Mouse (Mus musculus) heart, postnatal 10 days (tissue): ENCODE measurements around the gene Rell1. TPM values are rescaled to one million over a fixed set of nuclear protein-coding genes. Genes with fewer than 3 reads are reported as not detected.
"Not testable (repeated sequence)": the region's sequence is repeated elsewhere in the genome, so short reads cannot be mapped to it uniquely, and the experiment has no call there.

Source experiments
- DNase-seq, 2 experiments: peaks; one replicate each; pipeline ENCODE4 v3.0.0; 2021
- intact Hi-C: fragments of 180-260 bp; cut with DNase I; formaldehyde crosslinking; loops from one replicate; pipeline ENCODE4 v1.15.1; 2025
- total RNA-seq, 2 experiments: library from RNA; stranded (reverse); gene quantifications; 2 replicates each; pipeline ENCODE4 v1.2.3; 2021

The Rell1 gene
- total RNA-seq, 2 experiments from 2014 or later = 17.6 to 19.8 TPM

- DNase-seq = peak; percentile 85 to 91
- intact Hi-C loops = loop anchor here (1.0 to 5.0 kb wide), 3 partner anchors 61 to 368 kb away; partner anchors contain the start of gene Rell1
Observed at GRCm38 (mm10) chr5:63906149-63907093, 62.3 kb downstream of the Rell1 start.

GRCm38 (mm10) chr5:63903329-63903728 is 65.4 kb downstream of the Rell1 start:
- intact Hi-C loops = no loop called here

GRCm38 (mm10) chr5:63897820-63898110 is 70.9 kb downstream of the Rell1 start:
- intact Hi-C loops = no loop called here
- no peak for DNase-seq

More at GRCm38 (mm10) chr5:63903329-63903728, 65.4 kb downstream of the Rell1 start:
- DNase-seq = no peak

DNA sequence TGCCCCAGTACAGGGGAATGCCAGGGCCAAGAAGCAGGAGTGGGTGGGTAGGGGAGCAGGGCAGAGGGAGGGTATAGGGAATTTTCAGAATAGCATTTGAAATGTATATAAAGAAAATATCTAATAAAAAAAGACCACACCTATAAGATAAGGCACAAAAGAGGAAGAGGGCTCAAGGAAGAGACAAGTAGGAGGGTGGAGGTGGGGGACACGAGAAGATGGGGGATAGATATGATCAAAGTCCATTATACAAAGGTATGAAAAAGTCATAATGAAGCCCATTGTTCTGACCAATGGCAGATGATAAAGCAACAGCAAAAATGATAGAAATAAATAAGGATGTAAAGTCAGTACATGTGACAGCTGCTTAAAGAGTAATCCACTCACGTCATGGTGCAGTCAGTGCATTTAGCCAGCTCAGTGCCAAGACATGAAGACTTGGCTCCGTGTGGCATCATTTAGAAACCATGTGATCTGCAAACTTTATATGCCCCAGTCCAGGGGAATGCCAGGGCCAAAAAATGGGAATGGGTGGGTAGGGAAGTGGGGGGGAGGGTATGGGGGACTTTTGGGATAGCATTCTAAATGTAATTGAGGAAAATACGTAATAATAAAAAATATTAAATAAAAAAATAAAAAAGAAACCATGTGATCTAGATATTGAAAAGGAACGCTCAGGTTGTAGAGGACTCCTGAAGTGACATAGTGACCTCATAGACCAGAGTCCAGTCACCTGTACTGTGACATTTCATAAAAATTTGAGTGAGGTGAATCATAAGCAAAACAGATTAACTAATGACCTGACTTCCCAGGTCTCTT is 71.5 kb downstream of the Rell1 start:
- intact Hi-C loops, DNase-seq: not testable (repeated sequence)

- no peak for DNase-seq
- intact Hi-C loops = no loop called here
Observed at GRCm38 (mm10) chr5:63891912-63892311, 76.8 kb downstream of the Rell1 start.

DNA sequence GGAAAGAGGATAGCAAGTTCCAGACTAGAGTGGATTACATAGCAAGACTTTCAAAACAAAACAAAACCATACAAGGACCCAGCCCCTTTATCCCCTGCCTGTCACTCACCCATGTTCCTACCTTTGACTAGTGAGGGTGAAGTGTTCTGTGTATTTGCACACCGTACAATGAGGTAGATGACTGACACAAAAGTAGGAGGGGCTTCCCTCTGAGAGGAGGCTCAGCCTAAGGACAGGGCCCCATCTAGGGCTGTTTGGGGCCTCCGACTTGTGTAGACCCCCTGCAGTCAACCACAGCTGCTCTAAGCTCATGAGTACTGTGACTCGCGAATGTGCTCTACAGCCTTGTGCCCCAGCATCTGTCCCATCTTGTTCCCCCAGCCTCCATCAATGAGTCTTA is 77.5 kb downstream of the Rell1 start:
- intact Hi-C loops = no loop called here
- no peak for DNase-seq

DNA sequence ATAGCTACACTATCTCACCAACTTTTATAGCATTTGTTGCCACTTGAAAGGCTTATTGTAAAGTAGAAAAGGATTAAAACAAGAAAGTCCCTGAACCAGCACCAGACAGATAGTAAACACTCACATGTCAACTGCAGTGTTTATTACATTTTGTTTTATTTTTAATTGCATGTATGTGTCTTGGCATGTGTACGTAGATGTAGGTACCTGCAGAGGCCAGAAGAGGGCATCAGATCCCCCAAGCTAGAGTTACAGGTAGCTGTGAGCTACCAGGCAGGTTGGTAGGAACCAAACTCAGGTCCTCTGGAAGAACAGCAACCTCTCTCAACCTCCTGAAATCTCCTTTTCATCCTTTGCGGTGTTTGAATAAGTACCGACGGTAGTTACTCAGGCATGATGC is 81.6 kb downstream of the Rell1 start:
- DNase-seq = no peak
- intact Hi-C loops = loop anchor here (5.0 kb wide), 1 partner anchor 990 kb away; no protein-coding TSS in a partner anchor

DNA sequence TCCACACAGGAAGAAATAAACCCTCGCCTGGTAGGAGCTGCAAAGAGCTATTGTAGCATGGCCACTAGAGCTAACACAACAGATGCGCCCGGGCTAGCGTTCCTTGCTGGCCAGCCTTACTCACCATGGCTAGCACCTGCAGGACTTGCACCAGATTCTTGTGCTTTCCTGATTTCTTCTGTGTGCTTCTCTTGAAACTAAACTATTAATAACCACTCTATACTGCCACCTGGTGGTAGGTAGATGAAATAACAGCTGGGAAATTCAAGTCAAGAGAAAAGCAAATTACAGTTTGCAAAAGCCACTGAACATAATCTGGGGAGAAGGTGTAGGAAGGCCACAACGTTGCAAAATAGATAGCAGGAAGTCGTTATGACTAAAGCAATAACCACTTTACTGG is 82.0 kb downstream of the Rell1 start:
- intact Hi-C loops = loop anchor here (1.0 to 5.0 kb wide), 2 partner anchors 75 to 989 kb away; no protein-coding TSS in a partner anchor
- peak; percentile 9 to 30 for DNase-seq

DNA sequence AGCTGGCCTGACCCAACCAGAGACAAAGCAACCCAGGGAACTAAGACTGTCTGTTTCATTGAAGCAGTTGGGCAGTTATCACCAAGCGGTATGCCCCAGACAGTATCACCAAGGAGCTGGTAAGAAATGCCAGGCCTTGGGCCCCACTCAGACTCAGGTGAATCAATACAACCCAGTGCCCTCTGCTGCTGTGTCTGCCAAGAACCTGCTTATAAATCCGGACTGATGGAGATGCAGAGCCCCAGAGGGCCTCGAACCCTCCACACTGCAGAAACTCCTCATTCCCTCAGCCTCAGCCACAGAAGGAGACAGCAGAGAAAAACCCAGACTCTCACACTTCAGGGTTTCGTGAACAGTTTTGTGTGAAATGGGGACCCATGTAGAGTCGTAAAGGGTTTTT is 82.4 kb downstream of the Rell1 start:
- intact Hi-C loops = loop anchor here (1.0 to 5.0 kb wide), 2 partner anchors 75 to 989 kb away; no protein-coding TSS in a partner anchor
- DNase-seq = no peak

DNA sequence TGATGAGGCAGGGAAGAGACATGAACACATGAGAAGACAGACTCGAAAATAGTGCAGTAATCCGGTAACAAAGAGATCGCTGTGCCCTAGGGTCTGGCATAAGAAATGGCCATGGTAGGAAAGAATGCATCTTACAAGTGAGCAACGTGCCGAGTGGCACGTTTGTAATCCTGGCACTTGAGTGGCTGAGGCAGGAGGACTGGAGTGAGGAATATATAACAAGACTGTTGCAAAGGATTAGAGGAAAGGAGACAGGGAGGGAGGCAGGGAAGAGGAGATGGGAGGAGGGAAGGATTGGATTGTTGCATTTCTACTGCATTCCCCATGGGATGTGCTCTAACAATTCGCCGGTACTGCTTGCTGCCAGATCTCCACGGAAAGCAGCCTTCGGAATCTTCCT is 89.7 kb downstream of the Rell1 start:
- no peak for DNase-seq

GRCm38 (mm10) chr5:63876081-63876480 is 92.6 kb downstream of the Rell1 start:
- intact Hi-C loops = no loop called here
- no peak for DNase-seq

More for the DNA sequence above, 89.7 kb downstream of the Rell1 start:
- intact Hi-C loops = no loop called here

DNA sequence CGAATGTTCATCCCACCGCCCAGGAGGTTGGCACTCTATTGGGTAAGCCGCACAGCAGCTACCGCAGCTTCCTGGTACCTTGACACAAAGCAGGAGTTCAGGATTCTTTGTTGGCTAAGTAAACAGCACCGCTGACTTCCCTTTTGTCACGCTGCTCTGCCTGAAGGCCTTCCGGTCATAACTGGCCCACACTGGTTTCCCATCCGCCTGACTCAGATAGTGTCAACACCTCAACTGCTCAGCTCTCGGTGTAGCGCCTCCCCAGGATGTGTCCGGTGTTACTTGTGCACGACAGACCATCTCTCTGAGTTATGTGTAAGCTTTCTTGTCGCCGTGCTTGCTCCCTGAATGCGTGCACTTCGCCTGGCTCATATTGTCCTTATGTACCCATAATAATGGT is 93.8 kb downstream of the Rell1 start:
- intact Hi-C loops = no loop called here
- peak in 1 of 2 experiments; percentile 16 for DNase-seq

DNA sequence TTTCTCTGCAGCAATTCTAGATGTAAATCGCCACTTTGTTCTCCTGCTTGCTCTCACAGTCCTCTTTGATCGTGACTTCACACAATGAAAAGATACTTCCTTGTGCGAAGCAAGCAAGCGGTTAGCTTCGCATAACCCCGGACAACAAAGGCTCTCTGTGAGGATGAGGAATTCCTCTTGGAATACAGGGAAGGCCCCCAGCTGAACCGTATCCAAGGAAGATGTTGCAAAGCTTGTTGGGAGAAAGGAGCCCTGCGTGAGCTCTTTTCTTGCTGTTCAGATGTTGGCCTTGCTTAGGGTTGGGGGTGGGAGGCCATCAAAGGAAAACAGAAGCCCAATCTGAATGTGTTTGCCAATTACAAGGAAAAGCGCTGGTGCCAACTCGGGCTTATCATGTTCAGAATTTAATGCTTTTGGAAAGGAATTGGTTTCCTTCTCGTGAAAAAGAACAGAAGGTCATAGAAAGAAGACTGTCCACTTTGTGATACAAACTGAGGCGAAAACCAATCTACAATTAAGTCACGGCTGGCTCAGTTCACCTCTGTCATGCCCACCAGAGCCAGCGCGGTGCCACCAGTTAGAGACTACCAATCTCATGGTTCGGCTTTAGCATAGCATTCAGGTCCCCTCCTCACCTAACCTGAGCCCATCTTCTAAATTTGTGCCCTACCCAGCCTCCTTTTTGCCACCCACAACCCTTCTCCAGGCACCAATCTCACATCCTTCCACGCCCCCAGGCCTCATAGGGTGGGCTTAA is 96.3 kb downstream of the Rell1 start:
- intact Hi-C loops = no loop called here

DNA sequence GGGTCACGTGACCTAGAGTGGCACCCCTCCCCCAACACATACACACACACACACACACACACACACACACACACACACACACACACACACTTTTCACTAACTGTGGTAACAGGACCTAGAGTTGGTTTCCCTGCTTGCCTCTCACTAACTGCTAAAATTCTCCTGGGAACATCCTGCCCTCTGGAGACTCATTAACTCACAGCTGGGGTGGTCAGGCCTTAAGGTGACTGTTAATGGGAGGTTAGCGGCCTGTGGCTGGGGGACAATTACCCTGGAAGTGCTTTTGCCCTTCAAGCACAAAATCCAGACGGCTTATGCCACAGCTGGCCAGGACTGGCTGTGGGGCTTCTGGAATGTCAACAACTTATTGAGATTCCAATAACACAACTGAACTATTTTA is 101.3 kb downstream of the Rell1 start:
- intact Hi-C loops = no loop called here

More for the DNA sequence above, 96.3 kb downstream of the Rell1 start:
- peak in 1 of 2 experiments; percentile 11 for DNase-seq

GRCm38 (mm10) chr5:63858901-63859300 is 109.8 kb downstream of the Rell1 start:
- intact Hi-C loops = no loop called here
- DNase-seq = no peak

More for the DNA sequence above, 101.3 kb downstream of the Rell1 start:
- DNase-seq = no peak

Other genes starting within 250 kb of the Rell1 start
- gene 0610040J01Rik, start 156.5 kb downstream of the Rell1 start, total RNA-seq = 1 to 10 TPM in 1 of 2 experiments, under 1 TPM in 1; 0.93 to 1.2 TPM
- 10 to 100 TPM; 12.1 to 12.6 TPM for gene Pgm2, start 124.1 kb upstream of the Rell1 start, total RNA-seq
- 10 to 100 TPM; 33.3 to 41.1 TPM for gene Tbc1d1, start 187.4 kb upstream of the Rell1 start, total RNA-seq